Mouse (Mus musculus) midbrain, embryonic 16.5 days (tissue): ENCODE results near the gene Sys1. TPM values are rescaled to one million over a fixed set of nuclear protein-coding genes. Genes with fewer than 3 reads are reported as not detected.

Experiments
- ATAC-seq: fragments of 200-750 bp; cut with Nextera tagmentation; 2 replicates; pipeline ENCODE4 v1.8.0; 2017; ENCODE audit warnings: moderate TSS enrichment
- H3K27ac ChIP-seq: fragments of 300-500 bp; sonication (generic); 2 replicates; pipeline ENCODE4 v1.5.1; 2014; ENCODE audit warnings: mild to moderate bottlenecking, low read length, mixed read lengths
- H3K27me3 ChIP-seq: fragments of 300-500 bp; sonication (generic); 2 replicates; pipeline ENCODE4 v1.6.1; 2014; ENCODE audit warnings: low read depth, low read length, mixed read lengths; ENCODE audit not compliant: control insufficient read depth, insufficient read depth
- H3K36me3 ChIP-seq: fragments of 300-500 bp; sonication (generic); 2 replicates; pipeline ENCODE4 v1.6.1; 2014; ENCODE audit warnings: mild to moderate bottlenecking, low read length, moderate library complexity, mixed read lengths; ENCODE audit not compliant: control insufficient read depth, insufficient read depth
- H3K4me1 ChIP-seq: fragments of 300-500 bp; sonication (generic); 2 replicates; pipeline ENCODE4 v1.6.1; 2014; ENCODE audit warnings: mild to moderate bottlenecking, low read length, mixed read lengths; ENCODE audit not compliant: control insufficient read depth, insufficient read depth
- H3K4me2 ChIP-seq: fragments of 300-500 bp; sonication (generic); 2 replicates; pipeline ENCODE4 v1.6.1; 2014; ENCODE audit warnings: mild to moderate bottlenecking, low read length, mixed read lengths
- H3K4me3 ChIP-seq: fragments of 300-500 bp; sonication (generic); 2 replicates; pipeline ENCODE4 v1.5.1; 2014; ENCODE audit warnings: low read depth, mild to moderate bottlenecking, low read length, moderate library complexity, mixed read lengths
- H3K9ac ChIP-seq: fragments of 300-500 bp; sonication (generic); 2 replicates; pipeline ENCODE4 v1.6.1; 2014; ENCODE audit warnings: low read depth, low read length, mixed read lengths
- H3K9me3 ChIP-seq: fragments of 300-500 bp; sonication (generic); replicated peaks from 2 replicates; pipeline ENCODE4 v1.6.1; 2014; ENCODE audit warnings: mild to moderate bottlenecking, low read length, mixed read lengths; ENCODE audit not compliant: control insufficient read depth, poor library complexity, severe bottlenecking
- WGBS: fragments of 180-500 bp; shearing (Covaris S2); extraction: QIAGEN DNeasy Blood & Tissue Kit; methylation state at CpG from one replicate; pipeline ENCODE4 v1.1.7; 2014; 5-methylcytosine and 5-hydroxymethylcytosine counted together
- polyA plus RNA-seq: library from polyadenylated mRNA; unstranded; fragments of >200 nt; fragmentation: Nextera tagmentation; extraction: Ambion mirVana; gene quantifications from 2 replicates; pipeline ENCODE4 v1.2.1, GENCODE M21; 2015

Gene Sys1
- polyA plus RNA-seq, 1 experiment from 2014 or later, result 90.0 TPM

GRCm38 (mm10) chr2:164445399-164446085, 11.2 kb upstream of the Sys1 start:
- Histone ChIP-seq H3K9ac (no peak overlapping the region), H3K27ac (no peak overlapping the region), H3K4me2 (no peak overlapping the region), H3K9me3 (no peaks in the 10 kb centered on the region), H3K4me1 (peaks cover 17% of the 10 kb centered on the region), H3K36me3 (no peaks in the 10 kb centered on the region), H3K27me3 (peaks cover 8% of the 10 kb centered on the region), H3K4me3 (no peak overlapping the region)
- no peak for ATAC-seq
- WGBS, result 80% methylated on average over 3 of the region's 3 CpGs

GRCm38 (mm10) chr2:164446086-164446469, 10.7 kb upstream of the Sys1 start:
- 78% methylated on average over 3 of the region's 3 CpGs for WGBS
- Histone ChIP-seq H3K9ac (no peak overlapping the region), H3K4me2 (no peak overlapping the region), H3K27ac (no peak overlapping the region), H3K9me3 (no peaks in the 10 kb centered on the region), H3K36me3 (no peaks in the 10 kb centered on the region), H3K4me1 (peaks cover 17% of the 10 kb centered on the region), H3K4me3 (no peak overlapping the region), H3K27me3 (peaks cover 7% of the 10 kb centered on the region)
- ATAC-seq, result no peak

- no peak for ATAC-seq
- Histone ChIP-seq H3K36me3 (no peaks in the 10 kb centered on the region), H3K9ac (no peak overlapping the region), H3K4me2 (no peak overlapping the region), H3K27ac (no peak overlapping the region), H3K9me3 (no peaks in the 10 kb centered on the region), H3K4me1 (peaks cover 6% of the 10 kb centered on the region; the same call in 1 of the 2 replicates), H3K27me3 (no peaks in the 10 kb centered on the region), H3K4me3 (no peak overlapping the region)
- WGBS, result 89% methylated on average over 1 of the region's 1 CpGs
Measured at GRCm38 (mm10) chr2:164448140-164448539, 8.6 kb upstream of the Sys1 start.

GRCm38 (mm10) chr2:164448921-164449320, 7.8 kb upstream of the Sys1 start:
- Histone ChIP-seq H3K4me3 (no peak overlapping the region), H3K4me2 (no peak overlapping the region), H3K9ac (no peak overlapping the region), H3K36me3 (no peaks in the 10 kb centered on the region), H3K9me3 (no peaks in the 10 kb centered on the region), H3K27ac (no peak overlapping the region), H3K27me3 (no peaks in the 10 kb centered on the region), H3K4me1 (no peaks in the 10 kb centered on the region)
- 84% methylated on average over 5 of the region's 5 CpGs for WGBS
- ATAC-seq, result no peak

- H3K9ac ChIP-seq, result no peak overlapping the region
- ATAC-seq, result no peak
- no peaks in the 10 kb centered on the region for H3K4me1 ChIP-seq
- H3K27me3 ChIP-seq, result no peaks in the 10 kb centered on the region
- H3K27ac ChIP-seq, result no peak overlapping the region
- H3K36me3 ChIP-seq, result no peaks in the 10 kb centered on the region
- WGBS, result 90% methylated on average over 14 of the region's 14 CpGs
- no peaks in the 10 kb centered on the region for H3K9me3 ChIP-seq
- H3K4me2 ChIP-seq, result no peak overlapping the region
- no peak overlapping the region for H3K4me3 ChIP-seq
Measured at GRCm38 (mm10) chr2:164449341-164450042, 7.3 kb upstream of the Sys1 start.

- no peak overlapping the region for H3K27ac ChIP-seq
- no peak overlapping the region for H3K4me3 ChIP-seq
- H3K36me3 ChIP-seq, result no peaks in the 10 kb centered on the region
- H3K4me2 ChIP-seq, result no peak overlapping the region
- H3K27me3 ChIP-seq, result no peaks in the 10 kb centered on the region
- H3K9ac ChIP-seq, result no peak overlapping the region
- no peaks in the 10 kb centered on the region for H3K9me3 ChIP-seq
- no peaks in the 10 kb centered on the region for H3K4me1 ChIP-seq
- ATAC-seq, result no peak
- WGBS, result 52% methylated on average over 13 of the region's 13 CpGs
Measured at GRCm38 (mm10) chr2:164452000-164452676, 4.6 kb upstream of the Sys1 start.

- Histone ChIP-seq H3K4me3 (no peak overlapping the region), H3K36me3 (no peaks in the 10 kb centered on the region), H3K4me1 (no peaks in the 10 kb centered on the region), H3K9ac (no peak overlapping the region), H3K9me3 (no peaks in the 10 kb centered on the region), H3K27me3 (no peaks in the 10 kb centered on the region), H3K27ac (no peak overlapping the region), H3K4me2 (no peak overlapping the region)
- ATAC-seq, result no peak
- 85% methylated on average over 14 of the region's 14 CpGs for WGBS
Measured at GRCm38 (mm10) chr2:164453047-164453757, 3.6 kb upstream of the Sys1 start.

- Histone ChIP-seq H3K27ac (no peak overlapping the region), H3K4me1 (no peaks in the 10 kb centered on the region), H3K9me3 (no peaks in the 10 kb centered on the region), H3K4me2 (no peak overlapping the region), H3K4me3 (no peak overlapping the region), H3K36me3 (no peaks in the 10 kb centered on the region), H3K27me3 (no peaks in the 10 kb centered on the region), H3K9ac (no peak overlapping the region)
- ATAC-seq, result no peak
- 66% methylated on average over 7 of the region's 7 CpGs for WGBS
Measured at GRCm38 (mm10) chr2:164453887-164454500, 2.8 kb upstream of the Sys1 start.
